Mouse (Mus musculus): ENCODE data around the gene Gm20388.
"Not testable (repeated sequence)": the region's sequence is repeated elsewhere in the genome, so short reads cannot be mapped to it uniquely, and the experiment has no call there.

GRCm38 (mm10) chr8:124026265-124026664, 4115.6 kb downstream of the Gm20388 start:
- not testable (repeated sequence) for TF ChIP-seq CTCF, POLR2A (IDR thresholded peaks at IDR 0.05; ENCODE audit: insufficient read depth, low read depth, low read length)

Data from olfactory bulb, adult 2 months (tissue).